Mouse (Mus musculus) neural tube, embryonic 13.5 days (tissue): ENCODE measurements around the gene Gm20388. TPM values are rescaled to one million over a fixed set of nuclear protein-coding genes. Genes with fewer than 3 reads are reported as not detected.
A peak's percentile ranks its signal among the peaks of the same experiment; 100 is the strongest.

Source experiments
- ATAC-seq: fragments of 200-750 bp; cut with Nextera tagmentation; 2 replicates; pipeline ENCODE4 v1.8.0; 2017; ENCODE audit warnings: low read depth, mild to moderate bottlenecking, moderate TSS enrichment, moderate library complexity
- H3K27ac ChIP-seq: fragments of 300-500 bp; sonication (generic); replicated peaks from 2 replicates; pipeline ENCODE4 v1.5.1; 2015; ENCODE audit warnings: moderate library complexity, mild to moderate bottlenecking, inconsistent platforms
- H3K27me3 ChIP-seq: fragments of 300-500 bp; sonication (generic); 2 replicates; pipeline ENCODE4 v1.6.1; 2015; ENCODE audit warnings: mild to moderate bottlenecking, inconsistent platforms
- H3K36me3 ChIP-seq: fragments of 300-500 bp; sonication (generic); 2 replicates; pipeline ENCODE4 v1.6.1; 2015; ENCODE audit warnings: mild to moderate bottlenecking, inconsistent platforms
- H3K4me1 ChIP-seq: fragments of 300-500 bp; sonication (generic); replicated peaks from 2 replicates; pipeline ENCODE4 v1.6.1; 2015; ENCODE audit warnings: inconsistent platforms
- H3K4me2 ChIP-seq: fragments of 300-500 bp; sonication (generic); 2 replicates; pipeline ENCODE4 v1.6.1; 2015; ENCODE audit warnings: inconsistent platforms, mild to moderate bottlenecking, moderate library complexity
- H3K4me3 ChIP-seq: fragments of 300-500 bp; sonication (generic); 2 replicates; pipeline ENCODE4 v1.5.1; 2015; ENCODE audit warnings: mild to moderate bottlenecking, inconsistent platforms
- H3K9ac ChIP-seq: fragments of 300-500 bp; sonication (generic); 2 replicates; pipeline ENCODE4 v1.6.1; 2015; ENCODE audit warnings: moderate library complexity, mild to moderate bottlenecking, inconsistent platforms
- H3K9me3 ChIP-seq: fragments of 300-500 bp; sonication (generic); 2 replicates; pipeline ENCODE4 v1.6.1; 2016; ENCODE audit warnings: inconsistent platforms
- WGBS: fragments of 180-500 bp; shearing (Covaris S2); methylation state at CpG from one replicate; pipeline ENCODE4 v1.1.7; 2015; 5-methylcytosine and 5-hydroxymethylcytosine counted together
- polyA plus RNA-seq: library from polyadenylated mRNA; unstranded; fragments of >200 nt; fragmentation: Nextera tagmentation; extraction: Ambion mirVana; gene quantifications from 2 replicates; pipeline ENCODE4 v1.2.1, GENCODE M21; 2015

Gm20388 gene
- polyA plus RNA-seq, 1 experiment from 2014 or later: 0.27 TPM

GRCm38 (mm10) chr8:121200979-121201378 is 1290.3 kb downstream of the Gm20388 start:
- no peak overlapping the region for H3K4me3 ChIP-seq
- peaks cover 3% of the 10 kb centered on the region; the same call in 1 of the 2 replicates for H3K27me3 ChIP-seq
- no peak for ATAC-seq
- H3K9ac ChIP-seq: no peak overlapping the region
- H3K36me3 ChIP-seq: no peaks in the 10 kb centered on the region
- no peak overlapping the region for H3K27ac ChIP-seq
- H3K4me1 ChIP-seq: 0 out of 2 replicates have a peak, but pooled peaks cover 11% of the 10 kb centered on the region
- WGBS: 58% methylated on average over 3 of the region's 3 CpGs
- H3K4me2 ChIP-seq: no peak overlapping the region
- H3K9me3 ChIP-seq: no peaks in the 10 kb centered on the region

GRCm38 (mm10) chr8:121201651-121202050 is 1291.0 kb downstream of the Gm20388 start:
- H3K9ac ChIP-seq: no peak overlapping the region
- H3K36me3 ChIP-seq: no peaks in the 10 kb centered on the region
- ATAC-seq: no peak
- no peak overlapping the region for H3K4me3 ChIP-seq
- 0 out of 2 replicates have a peak, but pooled peaks cover 11% of the 10 kb centered on the region for H3K4me1 ChIP-seq
- H3K27ac ChIP-seq: no peak overlapping the region
- WGBS: 87% methylated on average over 7 of the region's 7 CpGs
- no peak overlapping the region for H3K4me2 ChIP-seq
- no peaks in the 10 kb centered on the region for H3K9me3 ChIP-seq
- peaks cover 3% of the 10 kb centered on the region; the same call in 1 of the 2 replicates for H3K27me3 ChIP-seq

- 0 out of 2 replicates have a peak, but pooled peaks cover 11% of the 10 kb centered on the region for H3K4me1 ChIP-seq
- H3K36me3 ChIP-seq: no peaks in the 10 kb centered on the region
- no peaks in the 10 kb centered on the region for H3K27me3 ChIP-seq
- no peak overlapping the region for H3K4me3 ChIP-seq
- H3K27ac ChIP-seq: no peak overlapping the region; the same call in 1 of the 2 replicates
- 74% methylated on average over 19 of the region's 19 CpGs for WGBS
- no peaks in the 10 kb centered on the region for H3K9me3 ChIP-seq
- no peak for ATAC-seq
- no peak overlapping the region for H3K4me2 ChIP-seq
- H3K9ac ChIP-seq: no peak overlapping the region
These were observed 1293.2 kb downstream of the Gm20388 start for GRCm38 (mm10) chr8:121203612-121204376.

GRCm38 (mm10) chr8:121207171-121207570 is 1296.5 kb downstream of the Gm20388 start:
- Histone ChIP-seq H3K27me3 (no peaks in the 10 kb centered on the region), H3K36me3 (no peaks in the 10 kb centered on the region), H3K4me1 (0 out of 2 replicates have a peak, but pooled peaks cover 15% of the 10 kb centered on the region), H3K9me3 (no peaks in the 10 kb centered on the region), H3K4me3 (no peak overlapping the region), H3K4me2 (no peak overlapping the region), H3K27ac (no peak overlapping the region), H3K9ac (no peak overlapping the region)
- 86% methylated on average over 2 of the region's 2 CpGs for WGBS
- ATAC-seq: no peak

- H3K4me2 ChIP-seq: no peak overlapping the region
- H3K9me3 ChIP-seq: no peaks in the 10 kb centered on the region
- 94% methylated on average over 3 of the region's 3 CpGs for WGBS
- H3K4me1 ChIP-seq: 0 out of 2 replicates have a peak, but pooled peaks cover 10% of the 10 kb centered on the region
- ATAC-seq: no peak
- H3K27me3 ChIP-seq: no peaks in the 10 kb centered on the region
- no peak overlapping the region for H3K4me3 ChIP-seq
- H3K36me3 ChIP-seq: no peaks in the 10 kb centered on the region
- no peak overlapping the region for H3K9ac ChIP-seq
- H3K27ac ChIP-seq: no peak overlapping the region
These were observed 1300.0 kb downstream of the Gm20388 start for GRCm38 (mm10) chr8:121210627-121211026.

GRCm38 (mm10) chr8:121213236-121213635 is 1302.6 kb downstream of the Gm20388 start:
- Histone ChIP-seq H3K36me3 (no peaks in the 10 kb centered on the region), H3K4me2 (no peak overlapping the region), H3K27me3 (no peaks in the 10 kb centered on the region), H3K9ac (no peak overlapping the region), H3K27ac (no peak overlapping the region), H3K9me3 (no peaks in the 10 kb centered on the region), H3K4me1 (0 out of 2 replicates have a peak, but pooled peaks cover 10% of the 10 kb centered on the region), H3K4me3 (no peak overlapping the region)
- no peak for ATAC-seq
- WGBS: 55% methylated on average over 15 of the region's 15 CpGs

GRCm38 (mm10) chr8:121213651-121214050 is 1303.0 kb downstream of the Gm20388 start:
- Histone ChIP-seq H3K27me3 (no peaks in the 10 kb centered on the region), H3K9ac (no peak overlapping the region), H3K9me3 (no peaks in the 10 kb centered on the region), H3K4me2 (no peak overlapping the region), H3K4me1 (0 out of 2 replicates have a peak, but pooled peaks cover 10% of the 10 kb centered on the region), H3K4me3 (no peak overlapping the region), H3K27ac (no peak overlapping the region), H3K36me3 (no peaks in the 10 kb centered on the region)
- ATAC-seq: no peak
- WGBS: 68% methylated on average over 10 of the region's 10 CpGs

- H3K27ac ChIP-seq: no peak overlapping the region
- WGBS: 78% methylated on average over 10 of the region's 10 CpGs
- ATAC-seq: no peak
- 0 out of 2 replicates have a peak, but pooled peaks cover 4% of the 10 kb centered on the region for H3K27me3 ChIP-seq
- H3K4me2 ChIP-seq: no peak overlapping the region
- no peak overlapping the region for H3K9ac ChIP-seq
- H3K9me3 ChIP-seq: no peaks in the 10 kb centered on the region
- H3K36me3 ChIP-seq: no peaks in the 10 kb centered on the region
- peaks cover 10% of the 10 kb centered on the region for H3K4me1 ChIP-seq
- no peak overlapping the region for H3K4me3 ChIP-seq
These were observed 1304.3 kb downstream of the Gm20388 start for GRCm38 (mm10) chr8:121214975-121215374.

- H3K27ac ChIP-seq: no peak overlapping the region
- peaks cover 14% of the 10 kb centered on the region for H3K4me1 ChIP-seq
- H3K9me3 ChIP-seq: no peaks in the 10 kb centered on the region
- no peak overlapping the region for H3K9ac ChIP-seq
- WGBS: 85% methylated on average over 10 of the region's 10 CpGs
- peaks cover 6% of the 10 kb centered on the region; the same call in 1 of the 2 replicates for H3K27me3 ChIP-seq
- H3K36me3 ChIP-seq: no peaks in the 10 kb centered on the region
- H3K4me2 ChIP-seq: no peak overlapping the region
- no peak overlapping the region for H3K4me3 ChIP-seq
- no peak for ATAC-seq
These were observed 1305.9 kb downstream of the Gm20388 start for GRCm38 (mm10) chr8:121216441-121216949.

GRCm38 (mm10) chr8:121218486-121218885 is 1307.8 kb downstream of the Gm20388 start:
- WGBS: 92% methylated on average over 3 of the region's 3 CpGs
- Histone ChIP-seq H3K36me3 (no peaks in the 10 kb centered on the region), H3K4me2 (no peak overlapping the region), H3K9ac (no peak overlapping the region), H3K9me3 (no peaks in the 10 kb centered on the region), H3K4me1 (peaks cover 9% of the 10 kb centered on the region), H3K27ac (no peak overlapping the region), H3K27me3 (peaks cover 17% of the 10 kb centered on the region), H3K4me3 (no peak overlapping the region)
- no peak for ATAC-seq

GRCm38 (mm10) chr8:121220103-121220899 is 1309.7 kb downstream of the Gm20388 start:
- Histone ChIP-seq H3K4me2 (no peak overlapping the region), H3K9ac (no peak overlapping the region), H3K4me3 (no peak overlapping the region), H3K9me3 (no peaks in the 10 kb centered on the region), H3K27me3 (peaks cover 17% of the 10 kb centered on the region), H3K4me1 (peaks cover 9% of the 10 kb centered on the region), H3K36me3 (no peaks in the 10 kb centered on the region), H3K27ac (no peak overlapping the region)
- 44% methylated on average over 33 of the region's 33 CpGs for WGBS
- ATAC-seq: peak; percentile 40; the same call in 1 of the 2 replicates

- no peaks in the 10 kb centered on the region for H3K36me3 ChIP-seq
- H3K4me3 ChIP-seq: no peak overlapping the region
- no peak overlapping the region for H3K27ac ChIP-seq
- H3K4me2 ChIP-seq: no peak overlapping the region
- peaks cover 14% of the 10 kb centered on the region for H3K4me1 ChIP-seq
- WGBS: 74% methylated on average over 8 of the region's 8 CpGs
- ATAC-seq: no peak
- no peaks in the 10 kb centered on the region for H3K9me3 ChIP-seq
- H3K27me3 ChIP-seq: peaks cover 16% of the 10 kb centered on the region
- no peak overlapping the region for H3K9ac ChIP-seq
These were observed 1314.1 kb downstream of the Gm20388 start for GRCm38 (mm10) chr8:121224709-121225108.
